Mouse (Mus musculus): ENCODE measurements around the gene Mff. TPM values are rescaled to one million over a fixed set of nuclear protein-coding genes. Genes with fewer than 3 reads are reported as not detected.

The Mff gene
- polyA plus RNA-seq, 1 experiment from 2014 or later, result 463 TPM

- H3K27me3 ChIP-seq (ENCODE audit: control insufficient read depth, insufficient read depth, low read length), result no peaks in the 10 kb centered on the region
- no peak overlapping the region for H3K4me3 ChIP-seq (replicated peaks; ENCODE audit: low read depth, low read length)
- WGBS, result 77% methylated on average over 3 of the region's 3 CpGs
- H3K36me3 ChIP-seq (ENCODE audit: control insufficient read depth, insufficient read depth, low read length), result no peaks in the 10 kb centered on the region
- no peaks in the 10 kb centered on the region for H3K9me3 ChIP-seq (ENCODE audit: control insufficient read depth, low read length)
- DNase-seq, result no peak
- H3K9ac ChIP-seq (replicated peaks; ENCODE audit: low read length), result no peak overlapping the region
- ATAC-seq (ENCODE audit: low FRiP score, low TSS enrichment), result no peak
- no peak overlapping the region for H3K27ac ChIP-seq (replicated peaks; ENCODE audit: low read depth, low read length)
- H3K4me2 ChIP-seq (ENCODE audit: low read length), result no peak overlapping the region
- no peaks in the 10 kb centered on the region for H3K4me1 ChIP-seq (ENCODE audit: control insufficient read depth, insufficient read depth, low read length)
These were observed 58.9 kb downstream of the Mff start for GRCm38 (mm10) chr1:82783559-82783958.

DNA sequence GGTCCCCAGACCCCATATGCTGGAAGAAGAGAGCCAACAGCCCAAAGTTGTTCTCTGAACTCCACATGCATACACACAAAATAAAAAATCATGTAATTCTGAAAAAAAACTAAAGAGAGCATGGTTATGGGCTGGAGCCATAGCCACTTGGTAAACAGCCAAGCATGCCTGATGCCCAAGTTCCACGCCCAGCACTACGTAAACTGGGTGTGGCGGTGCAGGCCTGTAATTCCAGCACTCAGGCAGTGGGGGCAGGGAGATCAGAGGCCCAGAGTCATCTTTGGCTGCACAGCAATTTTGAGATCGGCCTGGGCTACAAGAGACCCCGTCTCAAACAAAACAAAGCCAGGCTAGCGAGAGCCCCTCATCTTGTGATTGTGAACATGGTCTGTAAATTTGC is 60.9 kb downstream of the Mff start:
- Histone ChIP-seq H3K4me1 (ENCODE audit: control insufficient read depth, insufficient read depth, low read length) (no peaks in the 10 kb centered on the region), H3K9me3 (ENCODE audit: control insufficient read depth, low read length) (no peaks in the 10 kb centered on the region), H3K27me3 (ENCODE audit: control insufficient read depth, insufficient read depth, low read length) (no peaks in the 10 kb centered on the region), H3K27ac (replicated peaks; ENCODE audit: low read depth, low read length) (no peak overlapping the region), H3K9ac (replicated peaks; ENCODE audit: low read length) (no peak overlapping the region), H3K4me2 (ENCODE audit: low read length) (no peak overlapping the region), H3K4me3 (replicated peaks; ENCODE audit: low read depth, low read length) (no peak overlapping the region), H3K36me3 (ENCODE audit: control insufficient read depth, insufficient read depth, low read length) (no peaks in the 10 kb centered on the region)
- ATAC-seq (ENCODE audit: low FRiP score, low TSS enrichment) (no peak), DNase-seq (no peak)
- 75% methylated on average over 6 of the region's 6 CpGs for WGBS

DNA sequence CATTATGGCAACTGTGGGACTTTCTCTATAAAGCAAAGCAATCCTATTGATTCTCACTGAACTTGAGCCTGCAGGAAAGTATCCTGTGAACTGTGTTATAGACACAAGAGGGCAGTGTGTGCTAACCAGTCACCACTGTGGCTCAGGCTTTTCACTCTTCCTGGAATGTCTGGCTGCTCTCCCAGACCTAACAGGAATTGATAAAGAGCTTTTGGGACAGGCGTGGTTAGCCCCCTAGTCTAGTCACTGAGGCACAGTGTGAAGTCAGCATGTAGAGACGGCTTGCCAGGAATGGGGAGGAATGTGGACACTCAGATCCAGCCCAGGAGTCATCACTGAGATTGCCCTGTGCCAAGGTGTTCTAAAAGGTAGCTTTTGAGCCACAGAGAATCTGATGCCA is 62.7 kb downstream of the Mff start:
- H3K4me3 ChIP-seq (replicated peaks; ENCODE audit: low read depth, low read length), result no peak overlapping the region
- no peaks in the 10 kb centered on the region for H3K36me3 ChIP-seq (ENCODE audit: control insufficient read depth, insufficient read depth, low read length)
- DNase-seq (peak; percentile 90), ATAC-seq (ENCODE audit: low FRiP score, low TSS enrichment) (peak; percentile 76)
- no peak overlapping the region for H3K9ac ChIP-seq (replicated peaks; ENCODE audit: low read length)
- no peak overlapping the region for H3K27ac ChIP-seq (replicated peaks; ENCODE audit: low read depth, low read length)
- H3K4me1 ChIP-seq (ENCODE audit: control insufficient read depth, insufficient read depth, low read length), result no peaks in the 10 kb centered on the region
- H3K9me3 ChIP-seq (ENCODE audit: control insufficient read depth, low read length), result no peaks in the 10 kb centered on the region
- H3K4me2 ChIP-seq (ENCODE audit: low read length), result no peak overlapping the region
- 2% methylated on average over 2 of the region's 2 CpGs for WGBS
- no peaks in the 10 kb centered on the region for H3K27me3 ChIP-seq (ENCODE audit: control insufficient read depth, insufficient read depth, low read length)

DNA sequence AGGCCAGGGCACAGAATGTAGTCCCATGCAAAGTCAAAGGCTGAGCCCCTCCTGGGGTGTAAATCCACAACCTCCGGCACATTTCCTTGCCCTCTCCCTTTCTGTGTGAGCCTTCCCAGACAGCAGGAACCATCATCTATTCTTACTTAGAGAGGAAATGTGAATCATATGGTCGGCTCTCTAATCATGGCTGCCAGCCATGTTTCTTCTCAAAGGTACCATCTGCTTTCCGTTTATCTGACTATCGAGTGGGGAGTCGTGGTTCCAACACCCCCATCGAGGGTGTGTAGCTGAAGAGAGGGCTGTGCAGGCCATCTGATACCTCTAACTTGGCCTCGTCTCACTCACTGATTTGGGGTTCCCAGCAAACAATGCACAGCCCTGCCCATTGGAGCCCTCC is 63.4 kb downstream of the Mff start:
- H3K27ac ChIP-seq (replicated peaks; ENCODE audit: low read depth, low read length), result no peak overlapping the region
- ATAC-seq (ENCODE audit: low FRiP score, low TSS enrichment), result no peak

DNA sequence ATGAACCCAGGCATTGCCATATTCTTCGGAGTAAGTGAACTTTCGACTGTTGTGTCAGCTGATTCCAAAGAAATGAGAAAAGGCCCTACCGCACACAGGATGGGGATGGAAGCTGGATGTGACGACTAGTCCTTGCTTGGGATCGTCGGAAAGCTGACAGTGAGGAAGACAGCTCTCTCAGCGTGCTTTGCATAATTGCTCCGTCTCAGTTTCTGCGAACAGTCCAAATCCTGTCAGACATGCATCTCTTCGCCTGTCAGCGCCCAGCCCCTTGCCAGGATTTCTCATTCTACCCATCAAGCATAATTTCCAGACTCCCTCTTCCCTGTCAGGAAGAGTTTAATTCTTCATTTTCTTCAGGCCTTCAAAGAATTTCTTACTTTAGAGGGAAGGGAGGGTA is 66.4 kb downstream of the Mff start:
- H3K9me3 ChIP-seq (ENCODE audit: control insufficient read depth, low read length), result no peaks in the 10 kb centered on the region
- ATAC-seq (ENCODE audit: low FRiP score, low TSS enrichment) (peak; percentile 80), DNase-seq (peak; percentile 78)
- no peaks in the 10 kb centered on the region for H3K36me3 ChIP-seq (ENCODE audit: control insufficient read depth, insufficient read depth, low read length)
- no peak overlapping the region for H3K4me2 ChIP-seq (ENCODE audit: low read length)
- no peaks in the 10 kb centered on the region for H3K27me3 ChIP-seq (ENCODE audit: control insufficient read depth, insufficient read depth, low read length)
- H3K27ac ChIP-seq (replicated peaks; ENCODE audit: low read depth, low read length), result no peak overlapping the region
- 32% methylated on average over 11 of the region's 11 CpGs for WGBS
- H3K4me3 ChIP-seq (replicated peaks; ENCODE audit: low read depth, low read length), result no peak overlapping the region
- H3K4me1 ChIP-seq (ENCODE audit: control insufficient read depth, insufficient read depth, low read length), result no peaks in the 10 kb centered on the region
- H3K9ac ChIP-seq (replicated peaks; ENCODE audit: low read length), result no peak overlapping the region

More for the DNA sequence above, 63.4 kb downstream of the Mff start:
- H3K4me2 ChIP-seq (ENCODE audit: low read length), result no peak overlapping the region
- H3K27me3 ChIP-seq (ENCODE audit: control insufficient read depth, insufficient read depth, low read length), result no peaks in the 10 kb centered on the region
- H3K4me3 ChIP-seq (replicated peaks; ENCODE audit: low read depth, low read length), result no peak overlapping the region
- no peaks in the 10 kb centered on the region for H3K9me3 ChIP-seq (ENCODE audit: control insufficient read depth, low read length)
- 78% methylated on average over 7 of the region's 7 CpGs for WGBS
- H3K36me3 ChIP-seq (ENCODE audit: control insufficient read depth, insufficient read depth, low read length), result no peaks in the 10 kb centered on the region
- DNase-seq, result no peak
- no peak overlapping the region for H3K9ac ChIP-seq (replicated peaks; ENCODE audit: low read length)
- no peaks in the 10 kb centered on the region for H3K4me1 ChIP-seq (ENCODE audit: control insufficient read depth, insufficient read depth, low read length)

GRCm38 (mm10) chr1:82792238-82792637 is 67.5 kb downstream of the Mff start:
- Histone ChIP-seq H3K4me1 (ENCODE audit: control insufficient read depth, insufficient read depth, low read length) (no peaks in the 10 kb centered on the region), H3K4me3 (replicated peaks; ENCODE audit: low read depth, low read length) (no peak overlapping the region), H3K4me2 (ENCODE audit: low read length) (no peak overlapping the region), H3K9me3 (ENCODE audit: control insufficient read depth, low read length) (no peaks in the 10 kb centered on the region), H3K27me3 (ENCODE audit: control insufficient read depth, insufficient read depth, low read length) (no peaks in the 10 kb centered on the region), H3K36me3 (ENCODE audit: control insufficient read depth, insufficient read depth, low read length) (no peaks in the 10 kb centered on the region), H3K27ac (replicated peaks; ENCODE audit: low read depth, low read length) (no peak overlapping the region), H3K9ac (replicated peaks; ENCODE audit: low read length) (no peak overlapping the region)
- DNase-seq, result no peak
- no peak for ATAC-seq (ENCODE audit: low FRiP score, low TSS enrichment)
- WGBS, result 86% methylated on average over 6 of the region's 6 CpGs

GRCm38 (mm10) chr1:82793110-82793509 is 68.4 kb downstream of the Mff start:
- no peak overlapping the region for H3K4me3 ChIP-seq (replicated peaks; ENCODE audit: low read depth, low read length)
- no peak overlapping the region for H3K9ac ChIP-seq (replicated peaks; ENCODE audit: low read length)
- H3K36me3 ChIP-seq (ENCODE audit: control insufficient read depth, insufficient read depth, low read length), result no peaks in the 10 kb centered on the region
- WGBS, result 95% methylated on average over 3 of the region's 3 CpGs
- no peaks in the 10 kb centered on the region for H3K27me3 ChIP-seq (ENCODE audit: control insufficient read depth, insufficient read depth, low read length)
- H3K4me1 ChIP-seq (ENCODE audit: control insufficient read depth, insufficient read depth, low read length), result no peaks in the 10 kb centered on the region
- ATAC-seq (ENCODE audit: low FRiP score, low TSS enrichment), result no peak
- no peak overlapping the region for H3K27ac ChIP-seq (replicated peaks; ENCODE audit: low read depth, low read length)
- DNase-seq, result no peak
- H3K9me3 ChIP-seq (ENCODE audit: control insufficient read depth, low read length), result no peaks in the 10 kb centered on the region
- no peak overlapping the region for H3K4me2 ChIP-seq (ENCODE audit: low read length)

DNA sequence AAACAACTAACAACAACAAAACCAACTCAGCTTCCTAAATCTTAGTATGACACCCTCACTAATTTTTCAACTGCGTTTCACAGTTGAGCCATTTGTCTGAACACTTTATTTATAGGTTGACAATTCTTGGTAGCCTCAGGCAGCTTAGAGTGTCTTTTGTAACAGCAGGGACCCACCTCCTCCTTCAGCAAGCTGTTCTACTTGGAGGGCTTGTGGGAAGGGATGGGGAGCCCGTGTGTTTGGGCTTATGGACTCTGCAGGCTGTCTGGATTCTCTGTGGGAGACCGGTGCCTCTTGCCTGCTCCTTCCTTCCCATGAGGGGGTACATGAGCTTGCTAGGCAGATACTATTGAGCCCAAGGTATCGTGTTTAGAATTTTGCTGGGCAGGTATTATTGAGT is 69.3 kb downstream of the Mff start:
- 52% methylated on average over 4 of the region's 4 CpGs for WGBS
- no peaks in the 10 kb centered on the region for H3K4me1 ChIP-seq (ENCODE audit: control insufficient read depth, insufficient read depth, low read length)
- H3K27ac ChIP-seq (replicated peaks; ENCODE audit: low read depth, low read length), result no peak overlapping the region
- no peak overlapping the region for H3K9ac ChIP-seq (replicated peaks; ENCODE audit: low read length)
- no peak for ATAC-seq (ENCODE audit: low FRiP score, low TSS enrichment)
- no peaks in the 10 kb centered on the region for H3K36me3 ChIP-seq (ENCODE audit: control insufficient read depth, insufficient read depth, low read length)
- H3K27me3 ChIP-seq (ENCODE audit: control insufficient read depth, insufficient read depth, low read length), result no peaks in the 10 kb centered on the region
- no peak overlapping the region for H3K4me2 ChIP-seq (ENCODE audit: low read length)
- H3K9me3 ChIP-seq (ENCODE audit: control insufficient read depth, low read length), result no peaks in the 10 kb centered on the region
- H3K4me3 ChIP-seq (replicated peaks; ENCODE audit: low read depth, low read length), result no peak overlapping the region
- no peak for DNase-seq

GRCm38 (mm10) chr1:82795211-82795610 is 70.5 kb downstream of the Mff start:
- DNase-seq, result no peak
- ATAC-seq (ENCODE audit: low FRiP score, low TSS enrichment), result no peak
- H3K36me3 ChIP-seq (ENCODE audit: control insufficient read depth, insufficient read depth, low read length), result no peaks in the 10 kb centered on the region
- H3K9me3 ChIP-seq (ENCODE audit: control insufficient read depth, low read length), result no peaks in the 10 kb centered on the region
- WGBS, result 95% methylated on average over 2 of the region's 2 CpGs
- H3K9ac ChIP-seq (replicated peaks; ENCODE audit: low read length), result no peak overlapping the region
- H3K27ac ChIP-seq (replicated peaks; ENCODE audit: low read depth, low read length), result no peak overlapping the region
- no peak overlapping the region for H3K4me3 ChIP-seq (replicated peaks; ENCODE audit: low read depth, low read length)
- no peaks in the 10 kb centered on the region for H3K27me3 ChIP-seq (ENCODE audit: control insufficient read depth, insufficient read depth, low read length)
- H3K4me1 ChIP-seq (ENCODE audit: control insufficient read depth, insufficient read depth, low read length), result no peaks in the 10 kb centered on the region
- H3K4me2 ChIP-seq (ENCODE audit: low read length), result no peak overlapping the region
